Mouse (Mus musculus) megakaryocyte, embryonic 14.5 days (primary cell): ENCODE data around the gene Rrp7a. TPM values are rescaled to one million over a fixed set of nuclear protein-coding genes. Genes with fewer than 3 reads are reported as not detected.

Experiments
- H3K27me3 ChIP-seq: replicated peaks from 2 replicates; pipeline ENCODE3; 2012; ENCODE audit warnings: inconsistent platforms
- H3K36me3 ChIP-seq: replicated peaks from 2 replicates; pipeline ENCODE3; 2012; ENCODE audit warnings: low read length, inconsistent platforms, mixed read lengths
- H3K4me1 ChIP-seq: 2 replicates; pipeline ENCODE4 v1.6.1; 2012; ENCODE audit warnings: inconsistent platforms
- H3K4me3 ChIP-seq: replicated peaks from 2 replicates; pipeline ENCODE3; 2012; ENCODE audit warnings: moderate library complexity, mild to moderate bottlenecking, inconsistent platforms
- H3K9me3 ChIP-seq: 2 replicates; pipeline ENCODE4 v1.6.1; 2012; ENCODE audit warnings: inconsistent platforms
- FLI1 ChIP-seq: IDR thresholded peaks from 2 replicates; pipeline ENCODE4 v1.6.1; 2012; ENCODE audit warnings: low read length, inconsistent platforms, mixed read lengths
- GATA1 ChIP-seq: IDR thresholded peaks from 3 replicates; pipeline ENCODE4 v1.6.1; 2012; ENCODE audit warnings: mixed read lengths, low read length, inconsistent platforms, borderline replicate concordance
- polyA plus RNA-seq: library from polyadenylated mRNA; stranded (reverse); fragments of >175 nt; gene quantifications from 2 replicates; pipeline ENCODE4 v1.2.3, GENCODE M21; 2012; ENCODE audit warnings: low replicate concordance; ENCODE audit not compliant: insufficient read depth

The Rrp7a gene
- polyA plus RNA-seq, 1 experiment = 59.4 TPM

DNA sequence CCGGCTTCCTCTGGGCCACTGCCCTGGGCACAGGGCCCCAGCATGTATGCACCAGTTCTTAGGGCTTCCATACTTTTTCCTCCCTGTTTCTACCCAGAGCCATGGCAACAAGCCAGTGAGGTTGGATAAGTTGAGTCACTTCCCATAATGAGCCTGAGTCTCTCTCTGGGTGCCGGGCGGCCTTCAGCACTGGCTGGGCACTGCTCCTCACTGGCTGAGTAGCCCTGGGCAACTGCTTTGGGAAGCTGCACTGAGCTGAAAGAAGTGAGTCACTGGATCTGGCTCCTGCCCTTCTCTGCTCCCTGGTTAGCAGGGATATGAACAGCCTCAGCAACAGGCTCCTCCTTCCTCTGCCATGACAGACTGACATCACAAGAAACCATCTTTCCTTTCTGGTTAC lies 44.0 kb upstream of the Rrp7a start:
- H3K4me1 ChIP-seq = peaks cover 92% of the 10 kb centered on the region
- H3K9me3 ChIP-seq = no peaks in the 10 kb centered on the region
- no peaks in the 10 kb centered on the region for H3K27me3 ChIP-seq
- TF ChIP-seq FLI1 (no peak), GATA1 (no peak)
- peaks cover 66% of the 10 kb centered on the region for H3K36me3 ChIP-seq
- H3K4me3 ChIP-seq = peak overlapping the region; percentile 15

DNA sequence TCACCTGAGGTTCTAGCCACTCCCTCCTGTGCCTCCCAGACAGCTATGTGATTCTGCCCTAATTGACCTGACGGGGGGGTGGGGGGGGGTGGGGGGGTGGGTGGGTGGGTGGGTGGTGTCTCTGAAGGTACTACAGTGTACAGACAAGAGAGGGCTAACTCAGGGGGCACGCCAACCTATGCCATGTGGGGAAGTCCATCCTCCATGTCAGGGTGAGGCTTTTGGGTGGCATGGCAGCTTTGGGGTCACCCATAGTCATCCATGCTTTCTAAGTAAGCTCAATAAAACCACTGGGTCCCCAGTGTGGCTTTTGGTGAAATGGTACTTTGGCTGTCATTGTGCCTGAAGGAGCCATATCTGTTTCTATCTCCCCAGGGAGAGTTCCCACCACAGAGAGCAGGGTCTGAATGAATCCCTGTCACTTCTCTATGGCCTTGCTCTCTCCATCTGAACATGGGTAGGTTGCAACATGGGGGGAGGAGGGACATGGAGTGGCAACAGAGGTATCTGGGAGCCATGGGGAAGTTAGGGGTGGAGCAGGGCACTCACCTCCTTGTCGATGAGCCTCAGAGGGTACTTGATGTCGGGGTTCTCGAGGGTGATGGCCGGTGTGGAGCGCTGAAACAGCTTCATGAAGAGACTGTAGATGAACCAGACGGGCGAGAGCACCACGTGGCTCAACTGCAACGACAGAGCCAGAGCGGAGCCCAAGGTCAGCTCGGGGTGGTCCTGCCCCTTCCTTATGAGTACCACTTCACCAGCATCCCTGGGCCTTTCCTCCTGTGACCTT lies 43.1 kb upstream of the Rrp7a start:
- Histone ChIP-seq H3K4me3 (peak overlapping the region; percentile 78), H3K4me1 (peaks cover 83% of the 10 kb centered on the region), H3K9me3 (no peaks in the 10 kb centered on the region), H3K36me3 (peaks cover 75% of the 10 kb centered on the region), H3K27me3 (no peaks in the 10 kb centered on the region)
- no peak for TF ChIP-seq GATA1
- TF ChIP-seq FLI1 = no peak

DNA sequence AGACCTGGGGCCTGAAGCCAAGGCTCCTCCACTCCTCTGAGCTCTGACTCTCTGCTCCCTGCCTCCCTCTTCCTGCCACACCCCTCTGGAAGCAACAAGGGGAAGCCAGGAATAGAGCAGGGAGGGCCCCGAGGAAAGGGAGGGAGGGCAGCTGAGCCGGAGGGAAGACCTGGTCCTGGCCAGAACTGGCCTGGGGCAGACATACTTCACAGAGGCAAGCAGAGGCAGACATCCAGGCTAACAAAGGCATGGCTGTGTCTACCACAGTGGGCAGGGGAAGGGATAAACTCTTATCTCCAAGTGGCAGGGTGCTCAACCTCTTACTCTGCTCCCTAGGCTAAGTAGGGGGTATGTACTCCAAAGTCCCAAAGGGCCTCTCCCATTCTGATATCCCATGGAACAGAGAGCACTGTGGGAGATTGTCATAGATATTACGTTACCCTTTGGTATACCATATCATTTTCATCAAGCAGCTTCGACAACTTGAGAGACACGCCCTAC lies 42.4 kb upstream of the Rrp7a start:
- no peaks in the 10 kb centered on the region for H3K27me3 ChIP-seq
- peak overlapping the region; percentile 78 for H3K4me3 ChIP-seq
- no peaks in the 10 kb centered on the region for H3K9me3 ChIP-seq
- H3K4me1 ChIP-seq = peaks cover 78% of the 10 kb centered on the region
- peaks cover 82% of the 10 kb centered on the region for H3K36me3 ChIP-seq
- no peak for TF ChIP-seq FLI1
- no peak for TF ChIP-seq GATA1

DNA sequence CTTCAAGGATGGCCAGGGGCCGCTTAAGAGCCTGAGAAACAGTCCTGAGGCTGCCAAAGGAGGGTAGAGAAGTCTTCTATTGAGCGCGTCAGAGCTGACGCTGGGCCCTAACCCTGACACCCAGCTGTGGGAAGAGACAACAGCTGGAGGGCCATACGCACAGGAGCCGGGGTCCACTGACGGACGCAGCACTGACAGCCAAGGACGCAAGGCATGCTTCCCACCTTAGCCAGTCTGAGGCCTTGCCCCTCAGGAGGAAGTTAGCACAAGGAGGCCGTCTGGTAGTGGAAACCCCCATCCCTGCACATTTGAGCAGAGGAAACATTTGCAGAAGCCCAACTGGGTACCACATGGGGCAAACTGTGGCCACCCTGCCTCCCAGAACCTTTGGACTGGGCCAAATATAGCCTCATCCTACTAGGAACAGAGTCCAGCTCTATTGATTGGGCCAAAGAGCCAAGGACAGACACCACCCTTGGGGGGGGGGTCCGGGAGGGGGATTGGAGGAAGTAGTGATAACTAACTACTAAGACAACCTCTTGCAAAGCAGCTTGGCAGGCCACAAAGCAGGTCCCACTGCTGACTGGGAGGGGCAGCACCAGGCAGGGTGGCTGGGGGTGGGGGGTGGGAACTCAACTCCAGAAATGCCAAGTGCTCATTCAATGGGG lies 40.4 kb upstream of the Rrp7a start:
- Histone ChIP-seq H3K4me3 (no peak overlapping the region), H3K9me3 (no peaks in the 10 kb centered on the region), H3K27me3 (no peaks in the 10 kb centered on the region), H3K4me1 (peaks cover 75% of the 10 kb centered on the region), H3K36me3 (peaks cover 84% of the 10 kb centered on the region)
- no peak for TF ChIP-seq FLI1
- TF ChIP-seq GATA1 = no peak

DNA sequence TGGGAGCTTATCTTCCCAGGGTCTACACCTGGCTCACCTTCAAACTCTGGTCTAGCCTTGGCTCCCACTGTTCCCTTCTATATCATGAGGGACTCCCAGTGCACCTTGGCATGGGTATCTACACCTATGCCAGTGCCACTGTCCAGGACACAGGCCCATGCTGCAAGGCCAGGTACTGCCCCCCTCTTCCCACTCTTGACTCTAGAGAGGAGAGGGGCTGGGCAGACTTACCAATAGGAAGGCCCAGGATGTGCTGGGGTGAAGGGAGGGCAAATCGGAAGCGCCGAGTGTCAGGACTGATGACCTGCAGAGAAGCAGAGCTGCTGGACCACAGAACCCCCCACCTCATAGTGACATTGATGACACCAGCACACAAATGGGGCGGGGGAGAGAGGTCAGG lies 39.4 kb upstream of the Rrp7a start:
- Histone ChIP-seq H3K36me3 (peaks cover 84% of the 10 kb centered on the region), H3K9me3 (no peaks in the 10 kb centered on the region), H3K4me3 (no peak overlapping the region), H3K4me1 (peaks cover 75% of the 10 kb centered on the region), H3K27me3 (no peaks in the 10 kb centered on the region)
- TF ChIP-seq FLI1 (no peak), GATA1 (no peak)

DNA sequence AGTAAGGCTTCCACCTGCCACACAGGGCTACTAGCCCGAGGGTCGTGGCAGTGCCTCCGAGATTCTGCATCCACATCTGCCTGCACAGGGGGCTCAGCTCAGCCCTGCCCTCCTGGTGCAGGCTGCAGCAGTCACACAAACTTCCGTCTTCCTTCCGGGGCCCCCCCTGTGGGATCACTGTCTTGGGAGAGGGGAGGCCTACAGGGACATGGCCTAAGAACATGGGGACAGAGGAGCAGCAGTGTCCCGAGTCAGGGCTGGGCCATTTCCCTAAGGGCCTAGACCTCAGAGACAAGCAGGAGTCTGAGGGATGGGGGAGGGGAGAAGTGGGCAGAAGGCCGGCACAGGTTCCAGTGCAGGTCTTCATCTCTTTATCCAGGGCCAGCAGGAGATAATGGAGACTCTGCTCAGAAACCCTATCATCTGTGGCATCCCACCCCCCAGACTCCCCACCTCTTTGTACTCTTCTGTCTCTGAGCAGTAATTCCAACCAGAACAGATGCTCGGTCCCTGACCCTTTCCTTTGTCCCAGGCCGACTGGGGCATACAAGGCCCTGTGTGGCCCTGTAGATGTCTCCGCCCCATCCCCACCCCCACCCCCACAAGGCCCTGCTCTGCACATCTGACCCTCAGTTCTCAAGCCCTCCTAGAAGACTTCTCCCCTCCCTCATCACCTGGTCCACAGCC lies 38.6 kb upstream of the Rrp7a start:
- Histone ChIP-seq H3K4me1 (peaks cover 70% of the 10 kb centered on the region), H3K4me3 (no peak overlapping the region), H3K27me3 (no peaks in the 10 kb centered on the region), H3K9me3 (no peaks in the 10 kb centered on the region), H3K36me3 (peaks cover 86% of the 10 kb centered on the region)
- no peak for TF ChIP-seq GATA1
- no peak for TF ChIP-seq FLI1

DNA sequence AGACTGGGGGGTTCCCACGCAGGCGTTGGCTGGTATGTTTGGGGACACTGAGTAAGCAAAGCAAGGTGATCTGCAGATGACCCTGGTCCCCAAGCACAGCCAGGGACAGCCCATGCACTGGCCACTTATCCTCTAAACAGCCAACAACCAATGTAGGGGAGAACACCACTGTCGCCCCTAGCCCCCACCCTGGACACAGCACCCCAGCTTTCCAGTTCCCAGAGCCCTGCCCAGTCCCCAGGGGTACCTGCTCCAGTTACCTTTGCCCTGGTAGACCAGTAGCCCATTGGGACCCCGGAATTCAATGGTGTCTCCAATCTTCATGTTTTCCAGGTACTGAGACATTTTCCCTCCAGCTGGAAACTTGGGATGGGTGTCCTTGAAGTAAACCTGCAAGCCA lies 38.0 kb upstream of the Rrp7a start:
- Histone ChIP-seq H3K27me3 (no peaks in the 10 kb centered on the region), H3K4me3 (no peak overlapping the region), H3K9me3 (no peaks in the 10 kb centered on the region), H3K36me3 (peaks cover 86% of the 10 kb centered on the region), H3K4me1 (peaks cover 70% of the 10 kb centered on the region)
- TF ChIP-seq FLI1 (no peak), GATA1 (no peak)

DNA sequence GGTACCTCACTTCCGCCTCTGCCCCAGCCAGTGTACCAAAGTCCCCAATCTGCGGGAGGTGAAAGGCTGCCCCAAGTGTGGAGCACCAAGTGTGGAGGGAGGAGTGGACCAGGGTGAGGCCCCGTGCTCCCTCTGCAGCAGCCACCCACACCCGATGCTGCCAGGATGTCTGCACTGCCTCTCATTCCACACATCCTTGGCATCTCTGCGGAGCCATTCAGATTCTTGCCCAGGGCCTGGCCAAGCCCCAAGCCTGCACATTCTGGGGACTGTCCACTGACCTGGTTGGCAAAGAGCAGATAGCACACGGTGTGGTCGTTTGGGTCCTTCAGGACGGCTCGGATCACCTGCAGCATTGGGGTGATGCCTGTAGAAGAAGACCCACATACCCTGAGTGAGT lies 37.2 kb upstream of the Rrp7a start:
- H3K4me1 ChIP-seq = peaks cover 69% of the 10 kb centered on the region

DNA sequence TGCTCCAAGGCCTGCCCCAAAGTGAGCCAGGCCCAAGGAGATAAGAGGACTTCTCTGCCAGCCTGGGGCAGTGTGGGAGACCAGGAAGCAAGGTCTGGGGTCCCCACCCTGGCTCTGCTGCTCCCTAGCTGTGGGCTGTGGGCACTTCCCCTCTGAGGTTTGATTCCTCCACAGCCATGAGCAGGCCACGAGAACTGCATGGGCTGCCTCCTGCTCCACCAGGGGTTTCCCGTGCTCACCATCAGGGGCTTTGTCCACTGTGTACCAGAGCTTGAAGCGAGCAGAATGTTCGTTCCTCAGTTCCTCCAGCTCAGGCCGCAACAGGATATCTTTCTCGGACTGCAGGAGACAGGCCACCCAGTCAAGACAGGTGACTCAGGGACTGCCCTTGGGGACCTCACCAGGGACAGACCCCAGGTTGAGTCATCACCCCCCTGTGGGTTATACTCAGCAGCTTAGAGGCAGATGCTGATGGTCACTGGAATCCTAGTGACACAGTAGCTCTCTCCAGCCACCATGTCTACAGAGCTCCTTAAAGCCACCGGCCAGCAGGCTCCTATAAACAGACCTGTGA lies 36.1 kb upstream of the Rrp7a start:
- no peaks in the 10 kb centered on the region for H3K27me3 ChIP-seq
- no peak for TF ChIP-seq GATA1
- H3K9me3 ChIP-seq = no peaks in the 10 kb centered on the region
- peaks cover 72% of the 10 kb centered on the region for H3K4me1 ChIP-seq
- no peak overlapping the region for H3K4me3 ChIP-seq
- H3K36me3 ChIP-seq = peaks cover 90% of the 10 kb centered on the region

More for the DNA sequence above, 37.2 kb upstream of the Rrp7a start:
- no peak for TF ChIP-seq GATA1
- TF ChIP-seq FLI1 = no peak
- H3K4me3 ChIP-seq = no peak overlapping the region
- H3K36me3 ChIP-seq = peaks cover 86% of the 10 kb centered on the region
- H3K27me3 ChIP-seq = no peaks in the 10 kb centered on the region
- H3K9me3 ChIP-seq = no peaks in the 10 kb centered on the region
